Mouse (Mus musculus) thymus, adult 2 months (tissue): ENCODE data around the gene Mterf2. TPM values are rescaled to one million over a fixed set of nuclear protein-coding genes. Genes with fewer than 3 reads are reported as not detected.

ENCODE experiments used
- DNase-seq: peaks from one replicate; pipeline ENCODE4 v3.0.0; 2021
- H3K27ac ChIP-seq: fragments of 200-500 bp; 2 replicates; pipeline ENCODE4 v1.5.1; 2012; ENCODE audit warnings: low read length, control low read depth; ENCODE audit not compliant: control insufficient read depth, insufficient read depth
- H3K27me3 ChIP-seq: fragments of 200-500 bp; 2 replicates; pipeline ENCODE4 v1.6.1; 2012; ENCODE audit warnings: mild to moderate bottlenecking, low read length, moderate library complexity, mixed read lengths; ENCODE audit not compliant: control insufficient read depth, insufficient read depth
- H3K36me3 ChIP-seq: fragments of 200-500 bp; 2 replicates; pipeline ENCODE4 v1.6.1; 2012; ENCODE audit warnings: mild to moderate bottlenecking, low read length, moderate library complexity; ENCODE audit not compliant: control insufficient read depth, insufficient read depth
- H3K4me1 ChIP-seq: fragments of 200-500 bp; replicated peaks from 2 replicates; pipeline ENCODE4 v1.6.1; 2012; ENCODE audit warnings: low read length; ENCODE audit not compliant: control insufficient read depth, insufficient read depth
- H3K4me3 ChIP-seq: fragments of 200-500 bp; 2 replicates; pipeline ENCODE4 v1.5.1; 2012; ENCODE audit warnings: mild to moderate bottlenecking, low read length, control low read depth, moderate library complexity; ENCODE audit not compliant: control insufficient read depth, insufficient read depth
- CTCF ChIP-seq: fragments of 200-500 bp; IDR thresholded peaks from 2 replicates; pipeline ENCODE4 v1.5.1; 2012; ENCODE audit warnings: mild to moderate bottlenecking, control low read depth, low read length, moderate library complexity, borderline replicate concordance; ENCODE audit not compliant: control insufficient read depth, poor library complexity, insufficient read depth; ENCODE audit errors: extremely low read depth
- POLR2A ChIP-seq: fragments of 200-500 bp; IDR thresholded peaks from 2 replicates; pipeline ENCODE4 v1.6.1; 2012; ENCODE audit warnings: mild to moderate bottlenecking, low read length, control low read depth, moderate library complexity; ENCODE audit not compliant: control insufficient read depth, poor library complexity, insufficient read depth; ENCODE audit errors: extremely low read depth
- WGBS: fragments of 180-500 bp; shearing (Covaris S2); methylation state at CpG from one replicate; pipeline ENCODE4 v1.1.7; 2018; 5-methylcytosine and 5-hydroxymethylcytosine counted together
- polyA plus RNA-seq: library from polyadenylated mRNA; depleted of rRNA; stranded (reverse); fragments of >200 nt; gene quantifications from 2 replicates; pipeline ENCODE4 v1.2.3, GENCODE M21; 2012; rRNA removed

Mterf2 gene
- polyA plus RNA-seq = 8.0 and 8.1 TPM in 2 replicates

DNA sequence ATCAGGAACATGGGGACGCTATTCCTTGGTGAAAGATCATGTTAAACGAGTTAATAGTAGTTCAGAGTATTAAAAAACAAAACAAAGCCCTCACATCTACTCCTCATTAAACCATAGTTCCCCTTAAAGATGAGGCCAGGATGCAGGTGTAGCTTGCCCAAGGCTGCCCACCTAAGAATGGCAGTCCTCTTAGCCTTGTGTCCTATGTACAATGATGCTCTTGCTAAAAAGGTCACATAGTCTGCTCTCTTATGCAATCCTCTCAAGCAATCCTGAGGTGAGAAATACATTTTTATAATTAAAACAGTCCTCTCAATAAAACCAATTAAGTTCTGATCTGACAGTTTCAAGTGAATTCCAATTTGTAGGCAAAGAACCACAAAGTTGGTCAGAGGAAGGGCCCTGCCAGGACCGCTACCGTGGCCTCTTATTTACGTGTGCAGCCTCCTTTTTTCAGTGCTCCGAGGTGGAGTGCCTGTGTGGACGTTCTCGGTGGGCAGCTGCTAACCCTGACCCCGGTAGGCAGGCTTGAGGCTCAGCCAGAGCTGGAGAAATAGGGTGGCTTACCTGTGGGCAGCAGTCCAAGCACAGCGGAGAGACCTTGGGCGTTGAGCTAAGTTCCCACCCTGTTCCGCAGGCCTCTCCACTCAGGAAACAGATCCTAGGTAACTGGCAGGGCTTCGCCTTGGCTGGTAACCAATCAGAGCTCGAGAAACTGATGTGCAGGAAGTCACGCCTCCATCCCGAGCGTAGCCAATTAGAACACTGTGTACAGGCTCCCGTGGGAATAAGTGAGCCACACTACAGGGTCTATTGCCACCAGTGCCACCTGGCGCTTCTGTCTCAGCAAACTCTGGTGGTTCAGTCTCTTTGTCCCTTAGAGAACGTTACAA lies at the start of gene Mterf2:
Mterf2 (minus strand) TSS at position 633 of the 893 bp plus-strand sequence.
- peak within 1 kb of the TSS; percentile 95 for H3K4me3 ChIP-seq
- 7% methylated on average over 20 of the region's 20 CpGs for WGBS
- H3K36me3 ChIP-seq = 0 out of 2 replicates have a peak, but pooled peaks cover 3% of the 10 kb centered on the region
- no peaks in the 10 kb centered on the region for H3K27me3 ChIP-seq
- peaks cover 6% of the 10 kb centered on the region for H3K4me1 ChIP-seq
- DNase-seq = peak; percentile 91
- TF ChIP-seq POLR2A (no peak), CTCF (no peak)
- no peak within 1 kb of the TSS for H3K27ac ChIP-seq

DNA sequence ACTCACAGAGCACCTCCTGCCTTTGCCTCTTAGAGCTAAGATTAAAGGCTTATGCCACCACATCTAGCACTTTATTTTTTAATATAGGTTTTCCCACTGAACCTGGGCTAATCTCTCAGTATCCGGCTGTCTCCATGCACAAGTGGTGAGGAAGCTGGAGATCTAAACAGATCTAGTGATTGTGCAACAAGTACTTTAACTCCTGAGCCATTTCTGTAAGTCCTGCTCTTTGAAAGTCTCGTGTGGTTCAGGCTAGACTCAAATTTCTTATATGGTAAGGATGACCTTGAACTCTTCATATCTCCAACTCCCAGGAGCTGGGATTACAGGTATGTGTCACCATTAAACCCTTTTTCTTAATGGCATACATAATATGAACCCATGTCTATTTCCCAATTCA lies 48.8 kb upstream of the Mterf2 start:
- H3K27ac ChIP-seq = no peak overlapping the region
- TF ChIP-seq CTCF (no peak), POLR2A (no peak)
- H3K4me3 ChIP-seq = no peak overlapping the region
- WGBS = 91% methylated on average over 2 of the region's 2 CpGs
- no peaks in the 10 kb centered on the region for H3K27me3 ChIP-seq
- DNase-seq = no peak
- H3K4me1 ChIP-seq = peaks cover 16% of the 10 kb centered on the region
- no peaks in the 10 kb centered on the region for H3K36me3 ChIP-seq

DNA sequence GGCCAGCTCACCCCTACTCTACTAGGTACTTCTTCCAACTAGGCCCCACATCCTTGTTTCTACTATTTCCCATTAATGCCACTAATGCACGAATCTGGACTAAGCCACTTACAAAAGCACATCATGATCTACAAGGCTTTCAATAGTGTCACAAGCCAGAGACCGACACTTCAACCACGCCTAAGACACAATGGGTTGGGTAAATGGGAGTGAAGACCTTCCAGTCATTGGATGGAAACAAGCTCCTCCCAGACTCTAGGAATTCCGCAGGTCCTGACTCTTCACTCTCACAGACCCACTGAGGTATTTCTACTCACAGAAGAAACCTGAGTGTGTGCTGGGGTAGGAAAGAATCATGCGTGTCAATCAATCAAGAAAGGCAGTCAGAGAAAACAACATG lies 37.5 kb upstream of the Mterf2 start:
- Histone ChIP-seq H3K27me3 (no peaks in the 10 kb centered on the region), H3K4me3 (no peak overlapping the region), H3K4me1 (peaks cover 14% of the 10 kb centered on the region), H3K36me3 (no peaks in the 10 kb centered on the region), H3K27ac (no peak overlapping the region)
- no peak for DNase-seq
- TF ChIP-seq POLR2A (no peak), CTCF (no peak)
- 96% methylated on average over 5 of the region's 5 CpGs for WGBS

DNA sequence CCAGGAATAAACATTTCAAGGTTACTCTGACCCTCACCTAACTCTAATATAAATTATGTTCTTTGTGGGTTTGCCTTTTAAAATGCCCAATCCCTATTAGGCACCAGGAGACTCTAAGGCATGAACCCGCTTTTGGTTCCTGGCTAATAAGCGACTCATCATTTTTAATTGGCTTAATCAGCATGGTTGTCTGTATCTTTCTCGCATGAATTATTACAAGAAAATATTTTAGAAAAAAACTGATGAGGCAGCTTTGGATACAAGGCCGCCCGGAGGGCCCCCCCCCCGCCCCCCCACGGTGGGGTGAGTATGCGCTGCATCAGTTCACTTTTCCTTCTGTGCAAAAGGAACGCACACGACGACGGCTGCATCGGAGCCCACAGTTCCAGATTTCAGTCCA lies 37.0 kb upstream of the Mterf2 start:
- DNase-seq = no peak
- Histone ChIP-seq H3K36me3 (no peaks in the 10 kb centered on the region), H3K4me1 (peaks cover 14% of the 10 kb centered on the region), H3K4me3 (no peak overlapping the region), H3K27me3 (no peaks in the 10 kb centered on the region), H3K27ac (no peak overlapping the region)
- no peak for TF ChIP-seq CTCF
- TF ChIP-seq POLR2A = no peak
- WGBS = 98% methylated on average over 13 of the region's 13 CpGs

DNA sequence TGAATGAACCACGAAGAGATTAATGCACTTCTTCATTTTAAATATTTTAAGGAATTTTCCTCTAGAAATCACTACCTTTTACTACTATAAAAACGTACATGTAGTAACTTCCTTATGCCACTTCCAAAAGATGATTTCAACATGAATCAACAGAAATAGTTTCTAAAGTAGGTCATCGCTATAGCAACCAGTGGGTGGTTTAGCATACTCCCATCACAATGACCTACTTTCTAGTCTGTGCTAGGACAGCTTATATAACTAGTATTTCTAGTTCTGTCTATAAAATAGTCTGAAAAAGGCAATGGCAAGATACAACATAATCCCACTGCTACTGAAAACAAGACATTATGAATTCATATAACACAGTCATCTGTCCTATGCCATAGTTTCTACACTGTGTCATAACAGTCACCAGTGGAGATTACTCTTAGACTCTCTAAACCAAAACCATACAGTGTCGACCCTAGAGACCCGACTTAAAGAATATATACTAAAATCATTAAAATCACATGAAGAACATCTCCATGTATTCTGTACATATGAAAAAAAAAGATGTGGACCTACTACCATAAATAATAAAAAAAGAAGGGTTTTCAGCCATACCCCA lies 34.0 kb upstream of the Mterf2 start:
- no peak for TF ChIP-seq CTCF
- TF ChIP-seq POLR2A = no peak
- no peaks in the 10 kb centered on the region for H3K36me3 ChIP-seq
- H3K27ac ChIP-seq = no peak overlapping the region
- no peaks in the 10 kb centered on the region for H3K27me3 ChIP-seq
- no peak for DNase-seq
- no peak overlapping the region for H3K4me3 ChIP-seq
- 54% methylated on average over 5 of the region's 5 CpGs for WGBS
- peaks cover 14% of the 10 kb centered on the region for H3K4me1 ChIP-seq

DNA sequence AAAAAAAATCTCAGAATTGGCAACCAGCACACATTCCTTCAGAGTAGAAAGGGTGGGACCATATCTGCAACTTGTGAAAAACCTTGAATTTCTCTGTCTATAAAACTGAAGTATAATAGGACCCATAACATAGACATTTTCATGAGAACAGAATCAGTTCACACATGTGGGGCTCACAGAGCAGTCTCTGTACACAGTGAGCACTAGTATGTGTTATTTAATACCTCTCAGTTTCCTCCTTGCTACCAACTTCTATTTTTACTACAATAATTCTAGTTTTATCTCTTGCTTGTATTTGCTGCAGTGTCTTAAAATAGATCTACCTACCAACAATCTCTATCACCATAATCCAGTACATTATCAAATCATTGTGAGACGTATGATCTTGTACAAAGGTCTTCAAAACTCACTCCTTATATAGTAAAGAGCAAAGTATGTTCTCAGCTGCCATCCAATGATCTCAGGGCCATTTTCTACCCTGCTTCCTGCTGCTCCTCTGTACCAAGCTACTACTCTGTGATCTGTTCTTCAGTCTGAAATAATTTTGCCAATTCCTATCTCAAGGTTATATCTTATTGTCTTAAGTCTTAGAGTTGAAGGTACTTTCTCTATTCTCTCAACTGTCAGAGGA lies 32.3 kb upstream of the Mterf2 start:
- Histone ChIP-seq H3K27me3 (no peaks in the 10 kb centered on the region), H3K4me1 (peaks cover 6% of the 10 kb centered on the region), H3K4me3 (no peak overlapping the region), H3K27ac (no peak overlapping the region), H3K36me3 (no peaks in the 10 kb centered on the region)
- TF ChIP-seq POLR2A (no peak), CTCF (no peak)
- no peak for DNase-seq
- 40% methylated on average over 1 of the region's 1 CpGs for WGBS
